Mouse (Mus musculus) hindbrain, embryonic 15.5 days (tissue): ENCODE data around the gene Lamtor1. TPM values are rescaled to one million over a fixed set of nuclear protein-coding genes. Genes with fewer than 3 reads are reported as not detected.
"Not testable (repeated sequence)": the region's sequence is repeated elsewhere in the genome, so short reads cannot be mapped to it uniquely, and the experiment has no call there.

Experiments used
- ATAC-seq: fragments of 200-750 bp; cut with Nextera tagmentation; 2 replicates; pipeline ENCODE4 v1.8.0; 2017; ENCODE audit warnings: low read depth, moderate number of reproducible peaks, moderate TSS enrichment; ENCODE audit not compliant: low FRiP score
- H3K27ac ChIP-seq: fragments of 300-500 bp; sonication (generic); replicated peaks from 2 replicates; pipeline ENCODE4 v1.5.1; 2015; ENCODE audit warnings: mild to moderate bottlenecking, inconsistent platforms
- H3K27me3 ChIP-seq: fragments of 300-500 bp; sonication (generic); 2 replicates; pipeline ENCODE4 v1.6.1; 2015; ENCODE audit warnings: control low read depth, inconsistent platforms
- H3K36me3 ChIP-seq: fragments of 300-500 bp; sonication (generic); 2 replicates; pipeline ENCODE4 v1.6.1; 2015; ENCODE audit warnings: control low read depth, inconsistent platforms
- H3K4me1 ChIP-seq: fragments of 300-500 bp; sonication (generic); replicated peaks from 2 replicates; pipeline ENCODE4 v1.6.1; 2015; ENCODE audit warnings: control low read depth, inconsistent platforms
- H3K4me2 ChIP-seq: fragments of 300-500 bp; sonication (generic); 2 replicates; pipeline ENCODE4 v1.6.1; 2015; ENCODE audit warnings: moderate library complexity, mild to moderate bottlenecking, inconsistent platforms
- H3K4me3 ChIP-seq: fragments of 300-500 bp; sonication (generic); 2 replicates; pipeline ENCODE4 v1.5.1; 2015; ENCODE audit warnings: mild to moderate bottlenecking, inconsistent platforms
- H3K9ac ChIP-seq: fragments of 300-500 bp; sonication (generic); 2 replicates; pipeline ENCODE4 v1.6.1; 2015; ENCODE audit warnings: inconsistent platforms
- H3K9me3 ChIP-seq: fragments of 300-500 bp; sonication (generic); 2 replicates; pipeline ENCODE4 v1.6.1; 2016; ENCODE audit warnings: control low read depth, inconsistent platforms
- WGBS: fragments of 180-500 bp; shearing (Covaris S2); methylation state at CpG from one replicate; pipeline ENCODE4 v1.1.7; 2015; 5-methylcytosine and 5-hydroxymethylcytosine counted together
- polyA plus RNA-seq: library from polyadenylated mRNA; unstranded; fragments of >200 nt; fragmentation: Nextera tagmentation; extraction: Ambion mirVana; gene quantifications from 2 replicates; pipeline ENCODE4 v1.2.1, GENCODE M21; 2015

Gene Lamtor1
- polyA plus RNA-seq, 1 experiment from 2014 or later = 165 TPM

DNA sequence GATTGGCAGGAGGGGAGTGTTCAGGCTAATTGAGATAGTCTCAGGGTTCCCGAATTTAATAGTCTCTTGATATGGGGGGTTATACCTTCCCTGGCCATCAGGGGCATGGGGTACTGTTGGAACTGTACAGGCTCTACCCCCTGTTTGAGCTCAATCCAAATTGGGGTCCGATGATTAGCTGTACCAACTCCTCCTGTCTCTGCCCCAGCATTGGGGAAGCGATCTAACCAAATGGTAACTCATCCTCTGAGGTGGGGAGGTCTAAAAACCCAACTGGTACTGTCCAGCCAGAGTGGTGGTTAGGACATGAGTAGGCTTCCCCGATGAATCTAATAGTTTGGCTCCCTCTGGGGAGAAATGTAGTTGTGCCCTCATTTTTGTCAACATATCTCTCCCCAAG lies 31.3 kb downstream of the Lamtor1 start:
- 94% methylated on average over 4 of the region's 4 CpGs for WGBS
- no peaks in the 10 kb centered on the region for H3K27me3 ChIP-seq
- no peak for ATAC-seq
- H3K27ac ChIP-seq = no peak overlapping the region
- H3K9me3 ChIP-seq = no peaks in the 10 kb centered on the region
- no peaks in the 10 kb centered on the region for H3K36me3 ChIP-seq
- H3K9ac ChIP-seq = no peak overlapping the region
- peaks cover 30% of the 10 kb centered on the region for H3K4me1 ChIP-seq
- no peak overlapping the region for H3K4me3 ChIP-seq
- no peak overlapping the region for H3K4me2 ChIP-seq

DNA sequence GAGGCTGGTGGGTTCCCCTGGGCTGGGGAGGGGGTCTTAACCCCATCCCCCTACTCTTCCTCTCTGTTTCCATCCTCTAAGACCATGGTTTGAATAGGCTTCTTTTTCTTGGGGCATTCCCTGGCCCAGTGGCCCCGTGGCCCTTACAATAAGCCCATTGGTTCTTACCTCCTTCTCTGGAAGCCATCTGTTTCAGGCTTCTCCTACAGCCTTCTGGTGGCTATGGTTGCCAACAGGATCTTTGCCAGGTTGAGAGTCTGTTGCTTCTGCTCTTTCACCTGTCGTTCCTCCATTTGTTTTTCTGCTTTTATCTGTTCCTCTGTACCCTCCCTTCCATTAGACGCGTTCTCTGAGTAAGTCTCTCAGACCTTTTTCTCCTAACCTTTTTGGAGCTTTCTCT lies 31.9 kb downstream of the Lamtor1 start:
- WGBS = 82% methylated on average over 4 of the region's 4 CpGs
- H3K4me3 ChIP-seq = no peak overlapping the region
- H3K27ac ChIP-seq = no peak overlapping the region
- no peak overlapping the region for H3K9ac ChIP-seq
- no peaks in the 10 kb centered on the region for H3K36me3 ChIP-seq
- no peaks in the 10 kb centered on the region for H3K9me3 ChIP-seq
- ATAC-seq = no peak
- no peak overlapping the region for H3K4me2 ChIP-seq
- H3K4me1 ChIP-seq = peaks cover 30% of the 10 kb centered on the region
- H3K27me3 ChIP-seq = no peaks in the 10 kb centered on the region

DNA sequence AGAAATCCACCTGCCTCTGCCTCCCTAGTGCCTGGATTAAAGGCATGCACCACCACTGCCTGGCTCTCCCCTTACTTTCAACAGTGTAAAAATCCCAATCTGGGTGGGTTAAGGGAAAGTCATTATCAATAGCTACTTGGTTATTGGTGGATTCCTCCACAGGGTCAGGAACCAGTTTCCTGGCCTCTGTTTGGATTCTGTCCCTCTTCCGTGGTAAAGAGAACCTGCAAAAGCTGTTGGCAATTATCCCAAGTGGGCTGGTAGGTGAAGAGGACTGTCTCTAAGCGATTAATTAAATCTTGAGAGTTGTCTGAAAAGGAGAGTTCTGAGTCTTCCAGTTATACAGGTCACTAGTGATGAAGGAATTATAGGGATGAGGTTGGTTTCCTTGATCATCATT lies 32.6 kb downstream of the Lamtor1 start:
- H3K27me3 ChIP-seq = no peaks in the 10 kb centered on the region
- H3K4me2 ChIP-seq = no peak overlapping the region
- no peak overlapping the region for H3K27ac ChIP-seq

DNA sequence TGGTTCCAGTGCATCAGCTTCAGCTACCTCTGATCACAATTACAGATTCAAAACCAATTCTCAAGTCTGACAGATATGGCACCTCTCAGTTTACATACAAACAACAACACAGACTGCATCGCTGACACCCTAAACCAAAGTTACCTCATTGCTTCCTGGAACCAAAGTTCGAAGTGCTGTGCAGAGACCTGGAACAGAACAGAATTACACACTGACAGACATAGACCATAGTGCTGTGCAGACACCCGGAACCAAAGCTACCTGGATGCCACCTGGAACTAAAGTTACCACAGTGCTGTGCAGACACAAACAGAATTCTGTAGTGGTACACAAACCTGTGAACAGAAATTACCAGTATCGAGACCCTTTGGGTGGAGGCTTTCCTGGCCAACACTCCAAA lies 34.1 kb downstream of the Lamtor1 start:
- ATAC-seq = no peak
- no peak overlapping the region for H3K4me3 ChIP-seq
- H3K4me2 ChIP-seq = no peak overlapping the region
- H3K9ac ChIP-seq = no peak overlapping the region
- H3K27ac ChIP-seq = no peak overlapping the region
- H3K9me3 ChIP-seq = no peaks in the 10 kb centered on the region
- H3K4me1 ChIP-seq = peaks cover 18% of the 10 kb centered on the region
- 97% methylated on average over 4 of the region's 4 CpGs for WGBS
- H3K36me3 ChIP-seq = no peaks in the 10 kb centered on the region
- H3K27me3 ChIP-seq = no peaks in the 10 kb centered on the region

More for the DNA sequence above, 32.6 kb downstream of the Lamtor1 start:
- H3K9me3 ChIP-seq = no peaks in the 10 kb centered on the region
- WGBS = 88% methylated on average over 2 of the region's 2 CpGs
- H3K9ac ChIP-seq = no peak overlapping the region
- ATAC-seq = no peak
- H3K4me1 ChIP-seq = peaks cover 22% of the 10 kb centered on the region
- no peaks in the 10 kb centered on the region for H3K36me3 ChIP-seq
- H3K4me3 ChIP-seq = no peak overlapping the region

DNA sequence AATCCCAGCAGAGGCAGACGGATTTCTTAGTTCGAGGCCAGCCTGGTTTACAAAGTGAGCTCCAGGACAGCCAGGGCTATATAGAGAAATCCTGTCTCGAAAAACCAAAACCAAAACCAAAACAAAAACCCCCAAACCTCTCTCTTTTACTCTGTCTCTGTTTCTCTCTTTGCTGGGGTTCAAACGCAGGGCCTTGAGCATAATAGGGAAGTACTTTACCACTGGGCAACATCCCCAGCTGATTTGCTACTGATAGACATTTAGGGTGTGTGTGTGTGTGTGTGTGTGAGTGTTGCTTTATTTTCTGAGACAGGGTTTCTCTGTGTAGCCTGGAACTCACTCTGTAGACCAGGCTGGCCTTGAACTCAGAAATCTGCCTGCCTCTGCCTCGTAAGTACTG lies 43.3 kb downstream of the Lamtor1 start:
- H3K4me3 ChIP-seq = not testable (repeated sequence)

DNA sequence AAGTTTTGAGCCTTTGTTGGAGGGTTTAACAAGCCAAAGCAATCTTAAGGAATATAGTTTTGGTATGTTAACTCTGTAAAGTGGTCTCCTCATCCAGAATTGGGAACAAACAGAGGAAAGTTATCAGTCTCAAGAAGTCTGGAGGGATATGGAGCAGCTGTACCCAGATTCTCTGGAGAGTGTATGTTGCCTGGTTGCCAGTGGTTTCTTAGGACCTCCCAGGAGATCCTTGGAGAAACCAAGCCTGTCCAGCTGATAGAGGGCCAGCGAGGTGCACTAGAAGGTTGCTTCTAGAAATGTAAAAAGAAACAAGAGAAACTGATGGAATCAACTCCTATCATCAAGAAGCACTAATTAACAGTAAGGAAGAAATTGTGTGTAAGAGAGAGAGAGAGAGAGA lies 45.9 kb downstream of the Lamtor1 start:
- Histone ChIP-seq H3K27me3 (no peaks in the 10 kb centered on the region), H3K36me3 (no peaks in the 10 kb centered on the region), H3K27ac (no peak overlapping the region), H3K4me2 (no peak overlapping the region), H3K4me3 (no peak overlapping the region), H3K4me1 (no peaks in the 10 kb centered on the region), H3K9me3 (no peaks in the 10 kb centered on the region), H3K9ac (no peak overlapping the region)
- ATAC-seq = no peak
- 93% methylated on average over 1 of the region's 1 CpGs for WGBS

More for the DNA sequence above, 43.3 kb downstream of the Lamtor1 start:
- not testable (repeated sequence) for H3K4me2 ChIP-seq, ATAC-seq, H3K27ac ChIP-seq, H3K36me3 ChIP-seq, H3K9ac ChIP-seq, H3K4me1 ChIP-seq, H3K27me3 ChIP-seq, H3K9me3 ChIP-seq
- over 99% methylated on average over 5 of the region's 5 CpGs for WGBS

DNA sequence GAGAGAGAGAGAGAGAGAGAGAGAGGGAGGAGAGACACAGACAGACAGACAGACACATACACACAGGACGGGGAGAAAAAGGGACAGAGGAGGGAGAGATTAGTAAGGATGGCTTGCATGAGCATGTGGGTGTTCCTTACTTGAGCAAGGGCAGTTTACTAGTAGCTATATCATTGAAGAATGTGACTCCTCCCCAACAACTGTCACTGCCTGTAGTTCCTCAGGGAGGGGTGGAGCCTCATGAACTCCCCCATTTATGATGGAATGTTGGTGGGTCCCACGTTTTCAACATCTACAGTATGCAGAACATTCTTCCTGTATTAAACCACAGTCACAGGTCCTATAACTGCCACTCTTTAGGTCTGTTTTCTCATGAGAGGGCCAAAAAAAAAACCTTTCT lies 46.4 kb downstream of the Lamtor1 start:
- 75% methylated on average over 2 of the region's 2 CpGs for WGBS
- Histone ChIP-seq H3K36me3 (no peaks in the 10 kb centered on the region), H3K9ac (no peak overlapping the region), H3K27me3 (no peaks in the 10 kb centered on the region), H3K27ac (no peak overlapping the region), H3K4me1 (no peaks in the 10 kb centered on the region), H3K4me2 (no peak overlapping the region), H3K9me3 (no peaks in the 10 kb centered on the region), H3K4me3 (no peak overlapping the region)
- no peak for ATAC-seq

DNA sequence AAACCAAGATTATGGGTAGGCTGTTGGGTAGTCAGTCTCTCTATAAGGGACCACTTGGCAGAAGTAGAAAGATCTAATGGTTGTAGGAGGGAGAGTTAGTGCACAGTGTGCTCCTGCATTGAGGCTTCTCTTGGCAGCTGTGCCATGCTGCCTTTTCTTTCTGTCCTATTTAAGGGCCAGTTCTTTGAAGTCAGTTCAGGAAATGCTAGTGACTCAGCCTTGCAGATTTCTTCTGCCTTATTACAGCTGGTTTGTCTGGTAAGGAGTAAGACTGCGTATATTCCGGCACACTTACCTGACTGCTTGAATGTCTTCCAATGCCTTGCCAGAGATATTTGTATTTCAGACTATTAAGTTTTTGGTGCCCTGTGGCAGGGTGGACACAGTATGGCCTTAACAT lies 48.5 kb downstream of the Lamtor1 start:
- Histone ChIP-seq H3K9ac (no peak overlapping the region), H3K9me3 (no peaks in the 10 kb centered on the region), H3K36me3 (no peaks in the 10 kb centered on the region), H3K4me3 (no peak overlapping the region), H3K4me1 (no peaks in the 10 kb centered on the region), H3K4me2 (no peak overlapping the region), H3K27me3 (no peaks in the 10 kb centered on the region), H3K27ac (no peak overlapping the region)
- WGBS = 94% methylated on average over 2 of the region's 2 CpGs
- ATAC-seq = no peak

DNA sequence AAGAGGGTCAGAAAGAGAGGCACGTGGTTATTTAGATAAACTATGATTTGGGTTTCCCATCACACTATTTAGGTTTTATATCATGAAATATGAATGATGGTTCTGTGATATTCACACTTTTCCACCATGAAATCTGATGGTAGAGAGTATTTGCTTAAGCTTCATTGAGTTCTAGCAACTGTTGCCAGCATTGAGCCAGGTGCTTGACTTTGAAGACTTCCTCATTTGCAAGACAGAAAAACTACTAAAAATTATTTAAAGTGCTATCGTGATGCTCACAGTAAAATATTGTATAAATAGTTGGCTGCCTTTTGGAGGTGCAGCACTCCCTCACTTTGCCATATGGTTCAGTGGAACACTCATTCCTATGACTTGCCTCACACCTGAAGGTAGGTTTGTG lies 49.6 kb downstream of the Lamtor1 start:
- ATAC-seq = no peak
- no peaks in the 10 kb centered on the region for H3K27me3 ChIP-seq
- no peak overlapping the region for H3K4me2 ChIP-seq
- H3K4me1 ChIP-seq = 0 out of 2 replicates have a peak, but pooled peaks cover 8% of the 10 kb centered on the region
- H3K4me3 ChIP-seq = no peak overlapping the region
- no peaks in the 10 kb centered on the region for H3K9me3 ChIP-seq
- WGBS = 92% methylated on average over 2 of the region's 2 CpGs
- H3K9ac ChIP-seq = no peak overlapping the region
- no peak overlapping the region for H3K27ac ChIP-seq
- H3K36me3 ChIP-seq = no peaks in the 10 kb centered on the region

DNA sequence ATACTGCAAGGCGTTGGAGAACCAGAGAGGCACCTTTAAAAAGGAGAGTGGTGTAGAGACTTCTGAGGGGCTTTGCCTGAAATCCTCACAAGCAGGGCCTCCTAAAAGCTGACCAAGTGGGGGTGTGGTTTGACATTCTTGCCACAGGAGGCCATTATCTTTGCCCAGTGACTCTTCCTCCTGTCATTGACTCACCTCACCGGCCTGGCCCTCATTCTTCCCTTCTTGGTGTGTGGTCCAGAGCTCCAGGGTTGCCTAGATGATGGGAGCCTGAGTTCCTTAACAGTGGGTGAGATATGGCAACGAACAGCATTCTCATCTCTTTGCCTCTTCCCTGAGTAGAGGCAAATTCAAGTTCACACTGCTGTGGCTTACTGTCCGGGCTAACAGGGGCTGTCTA lies 50.2 kb downstream of the Lamtor1 start:
- Histone ChIP-seq H3K9ac (no peak overlapping the region), H3K27ac (no peak overlapping the region), H3K4me1 (0 out of 2 replicates have a peak, but pooled peaks cover 8% of the 10 kb centered on the region), H3K4me2 (no peak overlapping the region), H3K27me3 (no peaks in the 10 kb centered on the region), H3K4me3 (no peak overlapping the region), H3K9me3 (no peaks in the 10 kb centered on the region), H3K36me3 (no peaks in the 10 kb centered on the region)
- ATAC-seq = no peak
- WGBS = 51% methylated on average over 4 of the region's 4 CpGs

DNA sequence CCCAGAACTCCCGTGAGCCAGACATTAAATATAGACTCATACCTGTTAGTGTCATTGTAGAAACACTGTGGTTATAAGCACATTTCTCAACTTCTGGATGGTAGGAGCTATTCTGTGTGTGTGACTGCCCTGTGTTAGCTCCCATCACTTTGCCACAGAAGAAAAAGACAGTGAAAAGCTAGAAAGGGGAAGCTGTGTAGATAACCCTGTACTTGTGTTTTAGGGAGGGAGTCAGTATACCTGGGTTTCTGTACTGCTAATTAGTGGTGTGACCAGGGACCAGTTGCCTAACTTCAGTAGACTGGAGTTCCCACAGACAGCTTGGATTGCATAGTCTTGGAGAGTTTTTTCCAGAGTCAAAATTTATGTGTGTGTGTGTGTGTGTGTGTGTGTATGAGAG lies 50.8 kb downstream of the Lamtor1 start:
- no peak for ATAC-seq
- 0 out of 2 replicates have a peak, but pooled peaks cover 8% of the 10 kb centered on the region for H3K4me1 ChIP-seq
- no peaks in the 10 kb centered on the region for H3K36me3 ChIP-seq
- H3K4me2 ChIP-seq = no peak overlapping the region
- no peak overlapping the region for H3K9ac ChIP-seq
- H3K27ac ChIP-seq = no peak overlapping the region
- WGBS = 94% methylated on average over 1 of the region's 1 CpGs
- H3K4me3 ChIP-seq = no peak overlapping the region
- H3K27me3 ChIP-seq = no peaks in the 10 kb centered on the region
- no peaks in the 10 kb centered on the region for H3K9me3 ChIP-seq

DNA sequence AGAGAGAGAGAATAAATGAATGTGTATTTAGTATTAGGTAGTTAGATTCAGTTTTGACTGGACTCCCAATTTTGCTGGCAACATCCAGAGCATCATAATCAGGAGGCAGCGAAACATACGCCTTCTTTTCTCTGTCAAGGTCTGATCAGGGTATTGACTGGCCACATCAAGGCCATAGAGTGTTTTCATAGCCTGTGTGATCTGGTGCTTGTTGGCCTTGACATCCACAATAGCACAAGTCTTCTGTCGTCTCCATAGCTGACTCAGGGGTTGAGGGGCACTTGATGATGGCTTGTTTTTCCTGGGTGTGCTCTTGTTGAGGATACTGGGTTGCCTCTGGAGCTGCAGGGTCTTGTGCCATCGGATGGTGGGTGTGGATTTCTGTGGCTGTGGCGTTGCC lies 51.2 kb downstream of the Lamtor1 start:
- H3K4me2 ChIP-seq = no peak overlapping the region
- whole genome bisulfite sequencing = 98% methylated on average over 5 of the region's 5 CpGs
- no peak overlapping the region for H3K4me3 ChIP-seq
- H3K36me3 ChIP-seq = no peaks in the 10 kb centered on the region
- H3K4me1 ChIP-seq = 0 out of 2 replicates have a peak, but pooled peaks cover 8% of the 10 kb centered on the region
- no peak for ATAC-seq
- no peak overlapping the region for H3K27ac ChIP-seq
- no peaks in the 10 kb centered on the region for H3K9me3 ChIP-seq
- no peaks in the 10 kb centered on the region for H3K27me3 ChIP-seq
- H3K9ac ChIP-seq = no peak overlapping the region

DNA sequence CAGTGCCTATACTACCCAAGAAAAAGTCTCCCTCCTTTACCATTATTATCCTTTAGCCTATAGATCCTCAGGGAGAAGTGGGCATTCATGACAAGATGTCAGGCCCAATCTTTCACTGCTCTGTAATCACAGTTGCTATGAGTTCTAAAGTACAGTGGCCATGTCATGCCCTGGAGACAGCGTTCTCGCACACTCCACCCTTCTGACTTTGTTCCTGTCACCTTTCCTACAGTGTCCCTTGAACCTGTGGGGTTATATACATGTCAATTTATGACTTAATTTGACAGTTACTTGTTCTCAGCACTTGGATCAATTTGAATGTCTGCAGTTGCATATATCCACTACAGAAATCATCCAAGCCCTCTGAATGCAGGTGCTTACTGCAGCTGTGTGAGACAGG lies 57.1 kb downstream of the Lamtor1 start:
- no peak overlapping the region for H3K9ac ChIP-seq
- WGBS = 97% methylated on average over 2 of the region's 2 CpGs
- H3K4me3 ChIP-seq = no peak overlapping the region
- no peak overlapping the region for H3K27ac ChIP-seq
- no peak for ATAC-seq
- H3K36me3 ChIP-seq = no peaks in the 10 kb centered on the region
- H3K27me3 ChIP-seq = no peaks in the 10 kb centered on the region
- H3K4me2 ChIP-seq = no peak overlapping the region
- H3K4me1 ChIP-seq = 0 out of 2 replicates have a peak, but pooled peaks cover 8% of the 10 kb centered on the region
- no peaks in the 10 kb centered on the region for H3K9me3 ChIP-seq
